Mouse (Mus musculus) hindbrain, postnatal 0 days (tissue): ENCODE results near the gene Ube2d3. TPM values are rescaled to one million over a fixed set of nuclear protein-coding genes. Genes with fewer than 3 reads are reported as not detected.
A peak's percentile ranks its signal among the peaks of the same experiment; 100 is the strongest.

Experiments
- ATAC-seq: fragments of 200-750 bp; cut with Nextera tagmentation; 2 replicates; pipeline ENCODE4 v1.8.0; 2017; ENCODE audit warnings: mild to moderate bottlenecking, moderate TSS enrichment, moderate library complexity
- DNase-seq: peaks from one replicate; pipeline ENCODE4 v3.0.0-alpha.2; 2015; ENCODE audit warnings: low spot score
- H3K27ac ChIP-seq: fragments of 300-500 bp; sonication (generic); 2 replicates; pipeline ENCODE4 v1.5.1; 2014; ENCODE audit warnings: mild to moderate bottlenecking
- H3K27me3 ChIP-seq: fragments of 300-500 bp; sonication (generic); 2 replicates; pipeline ENCODE4 v1.6.1; 2014; ENCODE audit warnings: low read length, mixed read lengths; ENCODE audit not compliant: insufficient read depth
- H3K36me3 ChIP-seq: fragments of 300-500 bp; sonication (generic); 2 replicates; pipeline ENCODE4 v1.6.1; 2014; ENCODE audit warnings: low read length, mixed read lengths; ENCODE audit not compliant: insufficient read depth
- H3K4me1 ChIP-seq: fragments of 300-500 bp; sonication (generic); 2 replicates; pipeline ENCODE4 v1.6.1; 2014; ENCODE audit warnings: antibody characterized with exemption, low read length, mixed read lengths; ENCODE audit not compliant: insufficient read depth
- H3K4me2 ChIP-seq: fragments of 300-500 bp; sonication (generic); 2 replicates; pipeline ENCODE4 v1.6.1; 2014; ENCODE audit warnings: low read depth, mild to moderate bottlenecking, low read length, moderate library complexity, mixed read lengths
- H3K4me3 ChIP-seq: fragments of 300-500 bp; sonication (generic); 2 replicates; pipeline ENCODE4 v1.5.1; 2014; ENCODE audit warnings: low read length
- H3K9ac ChIP-seq: fragments of 300-500 bp; sonication (generic); replicated peaks from 2 replicates; pipeline ENCODE4 v1.6.1; 2014; ENCODE audit warnings: mild to moderate bottlenecking, low read length, moderate library complexity, mixed read lengths
- H3K9me3 ChIP-seq: fragments of 300-500 bp; sonication (generic); 2 replicates; pipeline ENCODE4 v1.6.1; 2016; ENCODE audit warnings: low read length, mixed read lengths
- CTCF ChIP-seq: IDR thresholded peaks from 2 replicates; pipeline ENCODE4 v1.5.1; 2016; ENCODE audit warnings: antibody characterized with exemption, control low read depth, low read depth
- WGBS: fragments of 180-500 bp; shearing (Covaris S2); extraction: QIAGEN DNeasy Blood & Tissue Kit; methylation state at CpG from one replicate; pipeline ENCODE4 v1.1.7; 2014; 5-methylcytosine and 5-hydroxymethylcytosine counted together
- polyA plus RNA-seq: library from polyadenylated mRNA; unstranded; fragments of >200 nt; fragmentation: Nextera tagmentation; extraction: Ambion mirVana; gene quantifications from 2 replicates; pipeline ENCODE4 v1.2.1, GENCODE M21; 2015
- total RNA-seq: library from RNA; depleted of rRNA; stranded (reverse); fragments of >200 nt; gene quantifications from 2 replicates; pipeline ENCODE4 v1.2.3, GENCODE M21; 2014

The Ube2d3 gene
- total and polyA plus RNA-seq, 2 experiments from 2014 or later, result 336 to 632 TPM

DNA sequence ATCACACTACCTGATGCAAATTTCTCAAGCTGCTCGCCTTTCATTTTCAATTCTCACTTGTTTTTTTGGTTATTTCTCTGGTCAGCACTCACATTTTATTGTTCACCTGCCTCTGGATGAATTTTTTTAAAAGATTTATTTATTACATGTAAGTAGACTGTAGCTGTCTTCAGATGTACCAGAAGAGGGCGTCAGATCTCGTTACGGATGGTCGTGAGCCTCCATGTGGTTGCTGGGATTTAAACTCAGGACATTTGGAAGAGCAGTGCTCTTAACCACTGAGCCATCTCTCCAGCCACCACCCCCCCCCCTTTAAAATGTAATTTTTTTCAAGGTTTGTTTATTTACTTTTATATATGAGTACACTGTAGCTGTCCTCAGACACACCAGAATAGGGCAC, 34.1 kb upstream of the Ube2d3 start:
- DNase-seq, result no peak
- no peak for ATAC-seq
- no peak overlapping the region for H3K4me3 ChIP-seq
- H3K9ac ChIP-seq, result no peak overlapping the region
- H3K9me3 ChIP-seq, result no peaks in the 10 kb centered on the region
- WGBS, result 71% methylated on average over 5 of the region's 5 CpGs
- no peaks in the 10 kb centered on the region for H3K36me3 ChIP-seq
- H3K27ac ChIP-seq, result no peak overlapping the region
- H3K4me1 ChIP-seq, result no peaks in the 10 kb centered on the region
- H3K27me3 ChIP-seq, result no peaks in the 10 kb centered on the region
- TF ChIP-seq CTCF, result 0 out of 2 replicates have a peak, but pooled peaks have one; percentile 18
- no peak overlapping the region for H3K4me2 ChIP-seq

DNA sequence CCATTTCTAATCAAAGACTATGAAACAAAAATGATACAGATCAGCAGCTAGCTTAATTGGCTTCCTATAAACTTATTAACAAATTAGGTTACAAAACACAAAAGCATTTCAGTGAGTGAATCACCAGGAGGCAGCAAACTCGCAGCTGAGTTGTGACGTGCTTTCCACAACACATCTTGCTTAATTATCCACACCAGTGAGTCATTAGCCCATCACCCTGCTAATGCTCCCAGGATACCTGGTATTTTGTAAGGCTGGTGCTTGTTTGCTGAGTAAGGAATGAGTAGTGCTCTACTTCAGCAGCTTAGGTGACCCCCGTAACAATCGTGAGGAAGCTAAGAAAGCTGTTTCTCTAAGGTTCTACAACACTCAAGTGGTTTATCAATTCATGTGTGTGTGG, 33.4 kb upstream of the Ube2d3 start:
- Histone ChIP-seq H3K27me3 (no peaks in the 10 kb centered on the region), H3K9me3 (no peaks in the 10 kb centered on the region), H3K9ac (no peak overlapping the region), H3K4me3 (no peak overlapping the region), H3K36me3 (no peaks in the 10 kb centered on the region), H3K4me2 (no peak overlapping the region), H3K27ac (no peak overlapping the region), H3K4me1 (no peaks in the 10 kb centered on the region)
- 70% methylated on average over 4 of the region's 4 CpGs for WGBS
- ATAC-seq (no peak), DNase-seq (no peak)
- TF ChIP-seq CTCF, result no peak

DNA sequence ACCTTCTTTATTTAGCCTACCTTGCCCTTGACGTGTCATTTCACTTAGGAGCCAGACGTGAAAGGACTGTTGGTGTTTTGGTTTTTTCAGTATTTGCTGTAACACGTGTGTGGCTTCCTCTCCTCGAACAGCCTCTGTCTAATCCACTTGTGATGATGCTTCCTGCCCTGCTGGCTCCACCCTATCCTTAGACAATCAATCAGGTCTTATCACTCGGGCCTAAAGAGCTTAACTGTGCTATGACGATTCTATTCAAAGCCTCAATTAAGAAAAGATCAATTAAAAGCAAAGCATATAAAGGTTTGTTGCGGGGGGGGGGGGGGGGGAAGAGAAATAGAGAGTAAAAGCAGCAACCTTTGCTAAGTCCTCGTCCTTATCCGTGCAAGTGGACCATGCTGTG, 30.6 kb upstream of the Ube2d3 start:
- DNase-seq, result no peak
- Histone ChIP-seq H3K36me3 (no peaks in the 10 kb centered on the region), H3K4me3 (no peak overlapping the region), H3K4me1 (no peaks in the 10 kb centered on the region), H3K9ac (no peak overlapping the region), H3K27ac (no peak overlapping the region), H3K4me2 (no peak overlapping the region), H3K9me3 (no peaks in the 10 kb centered on the region), H3K27me3 (no peaks in the 10 kb centered on the region)
- TF ChIP-seq CTCF, result no peak
- no peak for ATAC-seq
- WGBS, result 90% methylated on average over 9 of the region's 9 CpGs

DNA sequence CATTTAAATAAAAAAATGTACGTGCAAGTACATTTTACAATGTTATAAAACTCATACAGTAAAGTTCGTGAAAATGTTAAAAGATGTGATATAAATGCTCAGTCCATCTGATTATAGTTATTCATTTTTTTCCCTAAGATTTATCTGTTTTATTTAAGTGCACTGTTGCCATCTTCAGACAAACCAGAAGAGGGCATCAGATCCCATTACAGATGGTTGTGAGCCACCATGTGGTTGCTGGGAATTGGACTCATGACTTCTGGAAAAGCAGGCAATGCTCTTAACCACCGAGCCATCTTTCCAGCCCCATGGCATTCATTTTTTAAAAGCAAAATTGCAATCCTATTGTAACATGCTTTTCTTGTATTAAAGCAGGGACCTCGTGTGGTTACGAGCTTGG, 28.7 kb upstream of the Ube2d3 start:
- 0 out of 2 replicates have a peak, but pooled peaks have one; percentile 11 for TF ChIP-seq CTCF
- ATAC-seq, result no peak
- H3K4me2 ChIP-seq, result no peak overlapping the region
- 97% methylated on average over 5 of the region's 5 CpGs for WGBS
- no peaks in the 10 kb centered on the region for H3K4me1 ChIP-seq
- no peaks in the 10 kb centered on the region for H3K36me3 ChIP-seq
- H3K9ac ChIP-seq, result no peak overlapping the region
- H3K4me3 ChIP-seq, result no peak overlapping the region
- H3K27me3 ChIP-seq, result no peaks in the 10 kb centered on the region
- no peak for DNase-seq
- H3K9me3 ChIP-seq, result no peaks in the 10 kb centered on the region
- no peak overlapping the region for H3K27ac ChIP-seq

DNA sequence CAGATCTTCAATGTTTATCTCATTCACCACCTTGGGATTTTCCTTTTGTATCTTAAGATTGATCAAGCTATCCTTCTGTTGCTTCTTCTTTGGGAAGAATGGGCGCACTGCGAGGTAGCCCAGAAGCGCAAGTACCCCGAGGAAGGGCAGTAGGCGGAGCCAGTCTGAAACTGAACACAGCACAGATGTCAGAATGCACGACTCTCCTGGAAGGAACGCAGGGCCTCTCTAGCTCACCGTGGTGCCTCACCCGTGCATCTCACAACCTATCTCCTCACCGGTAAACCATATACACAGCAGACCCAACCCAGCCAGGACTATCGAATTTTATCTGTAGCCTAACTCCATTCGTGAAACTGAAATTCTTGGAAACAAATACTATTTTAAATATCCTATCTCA, 26.9 kb upstream of the Ube2d3 start:
- H3K9ac ChIP-seq, result no peak overlapping the region
- 86% methylated on average over 12 of the region's 12 CpGs for WGBS
- no peaks in the 10 kb centered on the region for H3K36me3 ChIP-seq
- DNase-seq (no peak), ATAC-seq (no peak)
- no peaks in the 10 kb centered on the region for H3K9me3 ChIP-seq
- H3K27ac ChIP-seq, result no peak overlapping the region
- no peak overlapping the region for H3K4me3 ChIP-seq
- no peaks in the 10 kb centered on the region for H3K27me3 ChIP-seq
- no peak overlapping the region for H3K4me2 ChIP-seq
- no peak for TF ChIP-seq CTCF
- H3K4me1 ChIP-seq, result no peaks in the 10 kb centered on the region

DNA sequence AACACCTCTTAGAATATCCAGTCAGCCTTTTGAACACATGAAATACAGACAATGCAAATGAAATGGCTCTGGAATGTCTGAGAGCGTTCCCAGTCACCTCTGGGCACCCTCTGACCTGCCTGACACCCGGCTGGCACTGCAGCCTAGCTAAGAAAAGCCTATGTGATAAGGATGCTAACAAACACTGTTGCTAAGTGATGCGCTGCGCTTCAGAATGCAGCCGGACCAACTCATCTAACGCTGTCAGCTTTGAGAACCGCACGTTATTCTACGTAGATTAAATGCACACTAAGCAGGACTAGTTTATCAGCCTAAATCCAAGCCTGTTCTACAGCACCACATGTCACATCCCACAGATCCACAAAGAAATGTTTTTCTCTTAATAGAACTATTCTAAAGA, 26.1 kb upstream of the Ube2d3 start:
- H3K9me3 ChIP-seq, result no peaks in the 10 kb centered on the region
- no peaks in the 10 kb centered on the region for H3K36me3 ChIP-seq
- no peak overlapping the region for H3K27ac ChIP-seq
- H3K9ac ChIP-seq, result no peak overlapping the region; the same call in 1 of the 2 replicates
- H3K4me3 ChIP-seq, result no peak overlapping the region
- no peaks in the 10 kb centered on the region for H3K4me1 ChIP-seq
- TF ChIP-seq CTCF, result no peak
- no peaks in the 10 kb centered on the region for H3K27me3 ChIP-seq
- WGBS, result 33% methylated on average over 9 of the region's 9 CpGs
- H3K4me2 ChIP-seq, result no peak overlapping the region
- ATAC-seq (no peak), DNase-seq (no peak)

DNA sequence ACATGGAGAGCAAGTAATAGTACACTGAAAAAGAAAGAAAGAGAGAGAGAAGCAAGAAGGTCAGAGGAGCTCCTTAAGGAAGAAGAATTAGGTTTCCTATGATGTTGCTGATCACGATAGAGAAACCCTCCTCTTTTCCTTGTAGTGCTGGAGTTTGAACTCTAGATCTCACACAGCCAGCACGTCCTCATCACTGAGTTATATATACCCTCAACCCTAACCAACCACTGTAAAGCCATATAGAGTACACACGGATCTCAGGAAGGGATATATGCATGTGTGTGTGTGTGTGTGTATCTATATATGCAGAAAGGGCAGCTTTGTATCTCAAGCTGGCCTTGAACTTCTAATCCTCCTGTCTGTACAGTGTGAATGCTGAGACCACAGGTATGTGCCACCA, 20.7 kb upstream of the Ube2d3 start:
- H3K27ac ChIP-seq, result no peak overlapping the region
- no peak for ATAC-seq
- 95% methylated on average over 3 of the region's 3 CpGs for WGBS

More for the DNA sequence above, 20.7 kb upstream of the Ube2d3 start:
- Histone ChIP-seq H3K4me3 (no peak overlapping the region), H3K4me2 (no peak overlapping the region), H3K4me1 (peaks cover 3% of the 10 kb centered on the region; the same call in 1 of the 2 replicates), H3K36me3 (no peaks in the 10 kb centered on the region), H3K27me3 (no peaks in the 10 kb centered on the region), H3K9me3 (no peaks in the 10 kb centered on the region), H3K9ac (no peak overlapping the region)
- DNase-seq, result no peak
- TF ChIP-seq CTCF, result no peak
